Mouse (Mus musculus): ENCODE results near the gene Scaf1. TPM values are rescaled to one million over a fixed set of nuclear protein-coding genes. Genes with fewer than 3 reads are reported as not detected.

Gene Scaf1
- polyA plus RNA-seq, 2 experiments = 11.0 to 16.9 TPM

GRCm38 (mm10) chr7:44962337-44962736, 53.8 kb downstream of the Scaf1 start:
- no peak for DNase-seq (ENCODE audit: low read depth in 3 of 3, low spot score in 3 of 3)
- no peak overlapping the region for H3K4me3 ChIP-seq (ENCODE audit: insufficient read depth in 1 of 2, low read depth in 2 of 2, low read length in 2 of 2)
- WGBS (ENCODE audit: insufficient replicate concordance) = 35% methylated on average over 8 of the region's 8 CpGs

GRCm38 (mm10) chr7:44960512-44960910, 55.7 kb downstream of the Scaf1 start:
- TF ChIP-seq CTCF (IDR thresholded peaks at IDR 0.05; ENCODE audit: low read depth) (no peak), EP300 (IDR thresholded peaks at IDR 0.05; ENCODE audit: low read depth) (no peak)
- DNase-seq (ENCODE audit: low read depth in 3 of 3, low spot score in 3 of 3) = no peak
- Histone ChIP-seq H3K27me3 (ENCODE audit: control insufficient read depth, insufficient read depth, low read length) (no peaks in the 10 kb centered on the region), H3K9ac (replicated peaks) (no peak overlapping the region), H3K36me3 (replicated peaks; ENCODE audit: control insufficient read depth, insufficient read depth, low read depth) (no peaks in the 10 kb centered on the region), H3K4me2 (ENCODE audit: low read depth) (no peak overlapping the region), H3K4me3 (ENCODE audit: insufficient read depth in 1 of 2, low read depth in 2 of 2, low read length in 2 of 2) (no peak overlapping the region), H3K27ac (no peak overlapping the region), H3K4me1 (replicated peaks; ENCODE audit: control insufficient read depth in 2 of 2, insufficient read depth in 2 of 2, low read length in 1 of 2) (peaks cover 0 to 4% of the 10 kb centered on the region in 2 experiments; a peak in 1 of 4 replicates), H3K9me3 (ENCODE audit: control insufficient read depth, low read length) (no peaks in the 10 kb centered on the region)
- ATAC-seq (ENCODE audit: insufficient read depth) = no peak
- WGBS (ENCODE audit: insufficient replicate concordance) = 77% methylated on average over 13 of the region's 13 CpGs

More at GRCm38 (mm10) chr7:44962337-44962736, 53.8 kb downstream of the Scaf1 start:
- H3K36me3 ChIP-seq (replicated peaks; ENCODE audit: control insufficient read depth, insufficient read depth, low read depth) = no peaks in the 10 kb centered on the region
- no peak overlapping the region for H3K9ac ChIP-seq (replicated peaks)
- H3K27ac ChIP-seq = no peak overlapping the region
- no peaks in the 10 kb centered on the region for H3K9me3 ChIP-seq (ENCODE audit: control insufficient read depth, low read length)
- TF ChIP-seq CTCF (IDR thresholded peaks at IDR 0.05; ENCODE audit: low read depth) = no peak
- no peak for TF ChIP-seq EP300 (IDR thresholded peaks at IDR 0.05; ENCODE audit: low read depth)
- H3K4me1 ChIP-seq (replicated peaks; ENCODE audit: control insufficient read depth in 2 of 2, insufficient read depth in 2 of 2, low read length in 1 of 2) = peaks cover 0 to 4% of the 10 kb centered on the region in 2 experiments; a peak in 1 of 4 replicates
- no peaks in the 10 kb centered on the region for H3K27me3 ChIP-seq (ENCODE audit: control insufficient read depth, insufficient read depth, low read length)
- H3K4me2 ChIP-seq (ENCODE audit: low read depth) = no peak overlapping the region
- no peak for ATAC-seq (ENCODE audit: insufficient read depth)

- WGBS (ENCODE audit: insufficient replicate concordance) = 59% methylated on average over 10 of the region's 10 CpGs
- DNase-seq (ENCODE audit: low read depth in 3 of 3, low spot score in 3 of 3) = no peak
- ATAC-seq (ENCODE audit: insufficient read depth) = no peak
Measured at GRCm38 (mm10) chr7:44959874-44960511, 56.2 kb downstream of the Scaf1 start.

GRCm38 (mm10) chr7:44959281-44959680, 56.9 kb downstream of the Scaf1 start:
- H3K27me3 ChIP-seq (ENCODE audit: control insufficient read depth, insufficient read depth, low read length) = no peaks in the 10 kb centered on the region
- no peak overlapping the region for H3K9ac ChIP-seq (replicated peaks)
- DNase-seq (ENCODE audit: low read depth in 3 of 3, low spot score in 3 of 3) = no peak
- H3K4me2 ChIP-seq (ENCODE audit: low read depth) = no peak overlapping the region
- 48% methylated on average over 8 of the region's 8 CpGs for WGBS (ENCODE audit: insufficient replicate concordance)
- peaks cover 0 to 4% of the 10 kb centered on the region in 2 experiments; a peak in 1 of 4 replicates for H3K4me1 ChIP-seq (replicated peaks; ENCODE audit: control insufficient read depth in 2 of 2, insufficient read depth in 2 of 2, low read length in 1 of 2)
- no peak overlapping the region for H3K27ac ChIP-seq
- no peak overlapping the region for H3K4me3 ChIP-seq (ENCODE audit: insufficient read depth in 1 of 2, low read depth in 2 of 2, low read length in 2 of 2)
- H3K9me3 ChIP-seq (ENCODE audit: control insufficient read depth, low read length) = no peaks in the 10 kb centered on the region
- H3K36me3 ChIP-seq (replicated peaks; ENCODE audit: control insufficient read depth, insufficient read depth, low read depth) = no peaks in the 10 kb centered on the region
- TF ChIP-seq EP300 (IDR thresholded peaks at IDR 0.05; ENCODE audit: low read depth) = no peak
- no peak for TF ChIP-seq CTCF (IDR thresholded peaks at IDR 0.05; ENCODE audit: low read depth)
- ATAC-seq (ENCODE audit: insufficient read depth) = no peak

More at GRCm38 (mm10) chr7:44959874-44960511, 56.2 kb downstream of the Scaf1 start:
- Histone ChIP-seq H3K9ac (replicated peaks) (no peak overlapping the region), H3K27me3 (ENCODE audit: control insufficient read depth, insufficient read depth, low read length) (no peaks in the 10 kb centered on the region), H3K4me2 (ENCODE audit: low read depth) (no peak overlapping the region), H3K9me3 (ENCODE audit: control insufficient read depth, low read length) (no peaks in the 10 kb centered on the region), H3K36me3 (replicated peaks; ENCODE audit: control insufficient read depth, insufficient read depth, low read depth) (no peaks in the 10 kb centered on the region), H3K27ac (no peak overlapping the region), H3K4me3 (ENCODE audit: insufficient read depth in 1 of 2, low read depth in 2 of 2, low read length in 2 of 2) (no peak overlapping the region), H3K4me1 (replicated peaks; ENCODE audit: control insufficient read depth in 2 of 2, insufficient read depth in 2 of 2, low read length in 1 of 2) (peaks cover 0 to 4% of the 10 kb centered on the region in 2 experiments; a peak in 1 of 4 replicates)
- TF ChIP-seq CTCF (IDR thresholded peaks at IDR 0.05; ENCODE audit: low read depth) = no peak
- no peak for TF ChIP-seq EP300 (IDR thresholded peaks at IDR 0.05; ENCODE audit: low read depth)

GRCm38 (mm10) chr7:44958208-44958607, 58.0 kb downstream of the Scaf1 start:
- no peaks in the 10 kb centered on the region for H3K36me3 ChIP-seq (replicated peaks; ENCODE audit: control insufficient read depth, insufficient read depth, low read depth)
- no peak for ATAC-seq (ENCODE audit: insufficient read depth)

More at GRCm38 (mm10) chr7:44958208-44958607, 58.0 kb downstream of the Scaf1 start:
- peak in 1 of 3 experiments; percentile 27 for DNase-seq (ENCODE audit: low read depth in 3 of 3, low spot score in 3 of 3)
- 29% methylated on average over 7 of the region's 7 CpGs for WGBS (ENCODE audit: insufficient replicate concordance)
- Histone ChIP-seq H3K4me1 (replicated peaks; ENCODE audit: control insufficient read depth in 2 of 2, insufficient read depth in 2 of 2, low read length in 1 of 2) (peaks cover 0 to 4% of the 10 kb centered on the region in 2 experiments; a peak in 3 of 4 replicates), H3K4me3 (ENCODE audit: insufficient read depth in 1 of 2, low read depth in 2 of 2, low read length in 2 of 2) (no peak overlapping the region), H3K4me2 (ENCODE audit: low read depth) (no peak overlapping the region), H3K9me3 (ENCODE audit: control insufficient read depth, low read length) (no peaks in the 10 kb centered on the region), H3K9ac (replicated peaks) (no peak overlapping the region), H3K27me3 (ENCODE audit: control insufficient read depth, insufficient read depth, low read length) (no peaks in the 10 kb centered on the region), H3K27ac (no peak overlapping the region)
- TF ChIP-seq CTCF (IDR thresholded peaks at IDR 0.05; ENCODE audit: low read depth) = peak; percentile 80
- TF ChIP-seq EP300 (IDR thresholded peaks at IDR 0.05; ENCODE audit: low read depth) = no peak

Data from liver, embryonic 14.5 days (tissue).